Mouse (Mus musculus) ovary, postnatal 36 days (tissue): ENCODE measurements around the gene Pard3.

Experiments
- DNase-seq: peaks from one replicate; pipeline ENCODE4 v3.0.0; 2022; ENCODE audit warnings: low spot score, mixed read lengths

The Pard3 gene

DNA sequence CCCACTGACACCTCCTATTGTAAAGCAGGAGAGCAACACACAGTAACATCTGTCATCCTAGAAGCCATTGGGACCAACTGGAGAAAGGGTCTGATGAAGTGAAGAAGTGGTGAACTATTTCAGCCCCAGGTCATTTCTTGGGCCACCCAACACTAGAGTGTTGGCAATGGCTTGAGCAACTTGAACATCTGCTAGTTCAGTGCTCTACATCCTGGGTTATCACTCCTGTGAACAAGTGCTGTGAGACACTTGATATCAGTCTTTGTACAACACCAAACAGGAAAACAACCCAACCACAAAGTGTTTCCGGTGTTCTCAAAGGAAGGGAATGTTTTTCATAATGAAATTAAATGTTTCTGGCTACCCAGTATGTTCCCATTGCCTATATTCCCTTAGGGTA lies 438.1 kb downstream of the Pard3 start:
- DNase-seq: no peak

DNA sequence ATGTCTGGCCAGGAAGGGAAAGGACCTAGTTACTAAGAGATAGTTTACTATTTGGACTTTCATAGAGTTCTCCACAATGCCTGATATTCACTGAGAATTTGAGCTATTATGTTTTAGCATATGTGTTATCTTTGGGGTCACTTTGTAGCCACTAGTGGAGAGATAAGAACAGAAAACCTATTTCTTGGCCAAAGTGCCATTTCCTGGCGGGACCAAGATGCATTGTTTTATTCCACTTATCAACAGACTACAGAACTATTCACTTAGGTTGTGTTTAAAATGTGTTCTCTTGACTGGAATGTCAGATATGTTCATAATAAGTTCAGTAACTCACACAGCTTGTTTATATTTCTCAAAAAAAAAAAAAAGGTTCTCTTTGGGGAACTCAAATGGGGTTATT lies 441.6 kb downstream of the Pard3 start:
- no peak for DNase-seq

DNA sequence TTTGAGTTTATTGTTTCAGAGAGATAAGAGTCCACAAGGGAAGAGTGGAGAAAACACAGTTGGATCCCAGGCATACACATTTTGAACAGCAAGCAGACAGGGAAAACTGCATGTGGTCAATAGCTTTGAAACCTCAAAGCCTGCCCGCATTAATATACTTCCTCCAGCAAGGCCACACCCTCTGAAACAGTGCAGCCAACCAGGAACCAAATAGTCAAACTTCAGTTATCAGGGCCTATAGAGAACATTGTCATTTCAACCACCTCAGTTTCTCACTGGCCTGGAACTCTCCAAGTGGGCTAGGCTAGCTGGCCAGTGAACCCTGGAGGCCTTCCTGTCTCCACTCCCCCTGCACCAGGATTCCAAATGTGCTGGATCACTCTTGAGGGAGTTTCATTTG lies 442.6 kb downstream of the Pard3 start:
- DNase-seq: no peak

DNA sequence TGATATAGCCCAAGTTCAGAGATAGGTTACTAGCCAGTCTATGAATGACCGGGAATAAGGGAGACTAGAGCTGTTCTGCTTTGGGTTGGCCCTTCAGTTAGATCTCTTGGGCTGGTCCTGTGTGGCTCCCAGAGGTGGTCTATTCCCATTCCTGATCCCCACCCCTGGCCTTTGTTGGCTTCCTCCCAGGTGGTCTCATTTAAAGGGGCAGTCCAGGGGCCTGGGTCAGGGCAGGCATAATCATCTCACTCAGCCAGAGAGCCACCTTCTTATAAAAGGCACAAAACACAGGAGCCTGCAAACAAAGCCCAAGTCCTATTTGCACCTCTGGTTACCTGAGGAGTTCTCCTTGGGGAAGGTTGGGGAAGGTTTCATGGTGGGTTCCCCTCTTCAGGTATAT lies 447.6 kb downstream of the Pard3 start:
- no peak for DNase-seq

DNA sequence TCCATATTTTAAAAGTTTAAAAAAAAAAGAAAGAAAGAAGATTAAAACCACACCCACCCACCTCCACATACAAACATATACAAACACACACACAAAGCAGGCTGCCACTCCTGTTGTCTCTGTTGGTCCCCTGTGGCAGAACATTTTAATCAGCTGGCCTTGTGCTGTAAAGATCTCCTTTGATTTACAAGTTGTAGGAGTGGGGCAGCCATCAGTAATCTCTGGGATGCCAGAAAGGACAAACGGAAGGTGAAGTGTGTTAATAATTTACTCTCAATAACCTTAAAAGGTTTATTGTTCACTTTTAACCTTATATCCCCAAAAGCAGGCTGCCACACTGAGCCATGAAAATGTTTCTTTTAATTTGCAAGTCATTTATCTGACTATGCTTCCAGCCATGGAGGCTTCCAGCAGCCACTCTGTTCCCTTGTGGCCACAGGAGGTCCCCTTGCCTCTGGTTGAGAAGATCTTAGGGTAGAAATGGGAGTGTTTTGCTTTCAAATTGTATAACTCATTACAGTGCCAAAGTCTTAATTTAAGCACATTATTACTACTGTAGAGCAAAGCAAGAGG lies 448.4 kb downstream of the Pard3 start:
- DNase-seq: no peak

DNA sequence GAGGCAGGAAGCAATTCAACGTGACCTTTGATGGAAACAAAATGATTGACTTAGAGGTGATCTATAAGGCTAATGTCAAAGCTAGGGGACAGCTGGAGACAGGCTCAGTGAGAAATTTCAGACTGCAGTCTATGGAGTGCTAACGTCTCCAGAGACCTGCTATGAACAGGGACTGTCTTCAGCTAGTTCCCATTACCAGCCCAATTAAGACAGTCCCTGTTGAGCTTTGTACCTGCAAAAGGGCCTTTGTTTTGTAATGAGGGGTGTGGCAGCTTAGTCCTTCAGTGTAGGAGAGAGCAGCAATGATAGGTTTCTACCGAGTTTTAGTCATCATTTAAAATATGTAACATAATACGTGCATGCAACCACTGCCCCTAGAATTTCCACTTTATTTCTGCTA lies 448.9 kb downstream of the Pard3 start:
- DNase-seq: no peak

DNA sequence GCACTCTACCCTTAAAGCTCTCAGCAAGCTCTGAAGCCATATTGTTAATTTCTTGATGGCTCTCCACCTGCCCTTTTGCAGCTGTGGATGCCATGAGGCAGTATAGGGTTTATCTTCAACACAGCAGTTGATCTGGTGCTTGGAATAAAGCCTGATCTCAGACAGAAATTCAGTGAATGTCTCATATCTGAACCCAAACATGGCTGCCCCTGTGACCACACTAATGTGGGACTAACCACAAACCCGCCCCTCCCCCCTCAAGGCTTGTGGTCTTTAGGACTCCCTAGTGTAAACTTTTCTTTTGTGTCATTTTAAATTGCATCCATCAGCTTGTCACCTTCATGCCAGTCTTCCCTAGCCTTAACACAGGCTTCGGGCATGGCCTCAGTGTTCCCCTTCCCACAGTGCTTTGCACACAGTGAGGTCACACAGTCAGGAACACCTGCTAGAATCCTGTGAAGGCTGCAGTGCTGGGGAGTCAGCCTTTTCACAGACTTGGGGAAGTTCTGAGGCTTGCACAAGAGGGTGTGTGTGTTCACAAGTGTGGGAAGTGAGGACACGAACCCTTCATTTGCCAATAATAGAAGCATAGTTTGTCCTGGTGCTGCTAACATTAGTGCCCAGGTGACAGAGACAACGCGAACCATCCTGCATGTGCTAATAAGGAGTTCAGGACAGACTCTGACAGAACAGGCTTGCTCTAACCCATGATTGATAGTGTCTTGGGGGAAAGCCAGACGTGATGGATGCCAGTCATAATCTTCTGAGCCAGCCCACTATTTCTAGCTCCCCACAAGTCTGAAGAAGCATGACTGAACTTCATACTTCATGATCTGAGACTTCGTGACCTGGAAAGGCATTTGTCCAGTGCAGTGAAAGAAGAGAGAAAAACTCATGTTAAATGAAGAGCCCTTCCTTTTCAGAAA lies 451.4 kb downstream of the Pard3 start:
- DNase-seq: no peak

DNA sequence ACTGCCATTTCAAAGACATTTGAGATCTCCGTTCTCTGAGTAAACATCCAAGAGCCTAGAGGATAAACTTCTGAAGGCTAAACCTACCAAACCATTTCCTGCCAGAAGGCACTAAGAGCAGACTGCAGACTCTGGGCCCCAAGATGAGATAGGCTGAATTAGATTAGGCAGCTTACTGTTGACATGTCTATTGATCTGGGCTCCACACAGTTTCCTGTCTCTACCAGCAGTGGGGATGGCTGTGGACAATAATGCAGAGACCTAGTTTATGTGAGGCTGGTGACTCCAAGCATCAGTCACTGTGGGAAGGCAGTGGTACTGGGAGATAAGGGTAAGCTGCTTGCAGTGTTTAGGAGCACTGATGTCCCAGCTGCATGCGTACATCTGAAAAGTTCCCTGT lies 452.4 kb downstream of the Pard3 start:
- no peak for DNase-seq

DNA sequence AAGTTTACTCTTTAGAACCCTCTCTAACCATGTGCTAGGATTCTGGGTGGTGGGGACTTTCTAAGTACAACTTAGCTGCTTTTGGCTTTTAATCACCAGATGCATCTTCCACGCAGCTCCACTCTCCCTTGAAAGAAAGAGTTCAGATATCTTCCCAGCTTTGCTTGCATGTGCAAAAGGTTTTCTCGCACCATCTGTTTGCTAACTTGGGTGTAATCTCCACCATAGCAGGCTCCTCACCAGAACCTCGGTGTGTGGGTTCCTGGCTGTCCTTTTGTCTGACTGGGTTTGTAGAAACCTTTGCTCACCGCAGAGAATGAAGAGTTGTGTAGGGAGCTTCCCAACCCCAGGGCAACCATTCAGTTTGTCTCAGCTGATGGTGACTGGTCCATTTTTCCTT lies 462.0 kb downstream of the Pard3 start:
- no peak for DNase-seq

DNA sequence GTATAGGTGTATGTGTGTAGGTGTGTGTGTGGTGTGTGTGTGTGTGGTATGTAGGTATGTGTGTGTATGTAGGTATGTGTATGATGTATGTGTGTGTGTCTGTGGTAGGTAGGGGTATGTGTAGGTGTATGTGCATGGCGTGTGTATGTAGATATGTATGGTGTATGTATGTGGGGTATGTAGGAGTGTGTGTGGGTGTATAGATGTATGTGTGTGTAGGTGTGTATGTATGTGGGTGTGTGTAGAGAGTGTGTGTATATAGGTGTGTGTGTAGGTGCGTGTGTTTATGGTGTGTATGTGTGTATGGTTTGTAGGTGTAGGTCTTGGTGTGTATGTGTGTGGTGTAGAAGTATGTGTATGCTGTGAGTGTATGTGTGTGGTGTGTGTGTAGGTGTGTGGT lies 464.6 kb downstream of the Pard3 start:
- DNase-seq: no peak

DNA sequence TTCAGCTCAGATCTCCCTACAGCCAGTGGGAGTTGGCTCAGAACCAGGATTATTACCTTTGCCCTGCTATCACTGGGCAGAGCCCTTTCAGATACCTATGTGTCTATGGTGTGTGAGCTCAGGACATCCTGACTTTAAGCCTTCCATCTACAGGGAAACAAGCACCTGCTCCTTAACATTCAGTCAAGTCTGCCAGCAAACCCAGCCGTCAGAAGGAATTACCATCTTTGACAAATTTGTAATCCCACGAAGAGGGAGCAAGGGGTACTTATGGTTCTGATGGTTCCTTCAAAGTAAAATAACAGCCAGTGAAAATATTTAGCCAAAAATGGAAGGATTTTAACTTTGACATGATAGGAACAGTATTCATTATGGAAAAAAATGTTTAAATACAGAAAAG lies 466.1 kb downstream of the Pard3 start:
- no peak for DNase-seq

DNA sequence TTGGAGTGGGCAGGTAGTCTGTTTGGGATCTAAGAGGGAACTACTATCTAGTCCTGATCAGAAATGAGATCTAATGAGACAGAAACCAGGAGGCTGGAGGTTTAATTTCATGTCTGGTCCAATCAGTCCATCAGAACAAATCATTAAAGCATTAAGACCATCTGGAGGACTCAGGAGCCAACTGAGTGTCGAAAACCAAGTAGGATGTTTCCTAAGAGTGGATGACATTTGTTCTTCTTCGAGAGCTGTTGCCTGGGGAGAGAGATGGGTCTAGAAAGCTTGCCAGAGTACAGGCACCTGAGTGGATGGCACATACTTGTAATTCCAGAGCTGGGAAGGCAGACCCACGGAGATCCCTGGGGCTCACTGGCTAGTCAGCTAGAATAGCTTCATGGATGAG lies 468.2 kb downstream of the Pard3 start:
- DNase-seq: no peak

DNA sequence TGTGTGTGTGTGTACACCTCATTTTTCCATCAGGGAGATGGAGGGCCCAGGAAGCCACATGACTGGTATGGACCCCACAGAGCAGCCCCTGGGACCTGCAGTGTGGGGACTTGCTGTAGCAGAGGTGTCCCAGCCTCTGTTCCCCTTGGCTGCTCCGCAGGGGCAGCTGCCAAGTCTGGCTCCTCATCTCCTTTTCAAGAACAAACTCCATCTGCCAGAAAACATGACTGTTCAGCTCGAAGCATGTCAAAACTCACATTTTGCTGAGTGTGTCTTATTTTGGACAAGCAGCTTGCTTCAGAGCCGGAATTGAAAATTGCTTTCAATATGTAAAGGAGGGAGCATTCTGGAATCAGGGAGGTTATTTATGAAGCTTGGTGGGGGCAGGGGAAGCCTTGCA lies 471.1 kb downstream of the Pard3 start:
- no peak for DNase-seq

DNA sequence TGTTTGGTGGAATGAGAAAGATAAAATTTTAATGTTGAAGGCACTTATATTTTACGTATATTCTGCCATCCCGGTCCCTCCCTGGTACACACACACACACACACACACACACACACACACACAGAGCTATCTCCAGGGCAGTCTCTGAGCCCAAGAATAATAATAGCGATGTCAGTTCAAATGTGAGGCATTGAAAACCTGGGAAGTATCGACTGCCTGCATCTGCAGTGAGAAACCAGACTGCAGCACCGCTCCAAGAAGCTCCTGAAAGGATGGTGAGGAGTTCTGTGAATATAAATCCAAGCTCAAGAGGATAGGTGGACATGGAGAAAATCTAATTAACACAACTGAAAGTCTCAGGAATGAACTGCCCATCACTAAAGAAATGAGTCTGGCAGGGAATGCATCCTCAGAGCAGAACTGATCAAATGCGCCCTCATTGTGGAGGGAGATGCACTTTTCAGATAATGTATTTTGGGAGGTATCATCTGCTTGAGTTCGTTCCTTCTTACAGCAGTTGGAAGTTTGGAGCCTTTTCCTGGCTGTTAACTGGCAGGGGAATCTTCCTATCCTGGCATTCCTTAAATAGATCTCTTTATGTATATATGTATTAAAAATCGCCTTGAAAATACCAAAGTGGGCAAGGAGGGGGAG lies 471.6 kb downstream of the Pard3 start:
- no peak for DNase-seq

DNA sequence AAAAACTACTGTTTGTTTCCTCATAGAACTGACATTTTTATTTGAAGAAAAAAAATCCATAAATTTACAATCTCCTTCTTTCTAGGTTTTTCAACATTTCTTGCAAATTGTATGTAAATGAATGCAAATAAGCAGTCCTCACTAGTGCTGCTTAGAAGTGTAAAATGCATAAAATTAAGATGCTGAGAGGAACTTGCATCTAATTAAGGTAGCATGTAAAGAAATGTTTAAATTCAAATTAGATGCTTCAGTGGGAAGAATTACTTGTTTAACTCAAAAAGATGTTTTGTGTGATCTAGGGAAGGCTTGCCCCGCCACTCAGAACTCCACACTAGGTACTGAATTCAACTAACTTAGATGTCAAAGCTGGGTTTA lies 472.1 kb downstream of the Pard3 start:
- no peak for DNase-seq

DNA sequence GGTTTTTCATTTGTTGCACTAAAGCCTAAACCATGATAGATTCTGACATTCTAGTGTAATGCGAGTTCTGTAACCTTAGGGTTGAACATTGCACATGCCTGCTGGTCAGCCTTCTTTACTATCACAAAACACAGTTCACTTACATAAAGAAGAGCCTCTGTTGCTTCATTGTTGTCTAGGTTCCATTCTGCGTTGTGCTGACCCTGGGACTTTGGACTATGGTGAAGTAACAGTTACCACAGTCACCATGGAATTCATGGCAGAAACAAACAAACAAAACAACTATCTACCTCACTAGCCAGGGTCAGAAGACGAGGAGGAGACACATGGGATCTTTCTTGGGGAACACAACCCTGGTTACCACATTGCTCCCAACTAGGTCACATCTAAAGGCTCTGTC lies 476.1 kb downstream of the Pard3 start:
- no peak for DNase-seq

DNA sequence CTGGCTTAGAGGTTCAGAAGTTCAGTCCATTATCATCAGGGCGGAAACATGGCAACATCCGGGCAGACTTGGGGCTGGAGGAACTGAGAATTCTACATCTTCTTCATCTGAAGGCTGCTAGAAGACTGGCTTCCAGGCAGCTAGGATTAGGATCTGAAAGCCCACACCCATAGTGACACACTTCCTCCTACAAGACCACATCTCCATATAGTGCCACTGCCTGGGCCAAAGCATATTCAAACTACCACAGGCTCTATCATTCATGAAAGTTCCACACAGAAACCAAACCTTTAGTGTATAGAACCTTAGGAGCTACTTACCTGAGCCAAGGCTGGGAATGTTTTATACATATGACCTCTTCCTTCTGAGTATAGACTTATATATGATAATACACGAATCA lies 476.6 kb downstream of the Pard3 start:
- no peak for DNase-seq

DNA sequence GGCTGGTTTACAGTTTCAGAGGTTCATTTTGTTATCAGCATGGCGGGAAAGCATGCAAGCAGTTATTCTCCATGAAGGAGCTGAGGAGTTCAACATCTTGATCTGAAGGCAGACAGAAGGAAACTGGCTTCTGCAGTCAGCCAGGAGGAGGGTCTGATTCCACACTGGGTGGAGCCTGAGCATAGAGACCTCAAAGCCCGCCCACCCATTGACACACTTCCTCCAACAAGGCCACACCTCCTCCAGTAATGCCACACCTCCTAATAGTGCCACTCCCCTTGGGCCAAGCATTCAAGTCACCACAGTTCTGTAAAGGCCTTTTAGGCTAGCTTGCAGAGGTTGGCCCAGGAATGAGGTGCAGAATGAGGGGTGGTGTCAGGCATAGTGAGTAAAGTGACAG lies 478.5 kb downstream of the Pard3 start:
- no peak for DNase-seq

DNA sequence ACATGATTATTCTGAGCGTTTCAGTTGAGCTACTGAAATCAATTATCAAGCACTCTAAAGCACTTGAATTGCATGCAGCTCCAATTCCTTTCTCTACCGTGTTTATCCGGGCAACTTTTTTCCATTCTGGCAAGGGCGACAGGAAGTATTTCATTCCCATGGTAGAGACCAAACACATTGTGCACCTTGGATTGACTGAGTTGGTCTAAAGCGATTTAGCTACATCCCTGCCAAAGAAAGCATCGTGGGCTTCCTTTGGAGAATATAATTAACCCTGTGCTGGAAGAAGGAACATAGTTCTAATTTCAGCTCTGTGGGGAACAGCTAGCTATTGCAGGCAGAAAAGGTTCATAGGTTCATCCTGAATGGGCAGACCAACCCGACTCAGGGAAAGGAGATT lies 480.0 kb downstream of the Pard3 start:
- no peak for DNase-seq

DNA sequence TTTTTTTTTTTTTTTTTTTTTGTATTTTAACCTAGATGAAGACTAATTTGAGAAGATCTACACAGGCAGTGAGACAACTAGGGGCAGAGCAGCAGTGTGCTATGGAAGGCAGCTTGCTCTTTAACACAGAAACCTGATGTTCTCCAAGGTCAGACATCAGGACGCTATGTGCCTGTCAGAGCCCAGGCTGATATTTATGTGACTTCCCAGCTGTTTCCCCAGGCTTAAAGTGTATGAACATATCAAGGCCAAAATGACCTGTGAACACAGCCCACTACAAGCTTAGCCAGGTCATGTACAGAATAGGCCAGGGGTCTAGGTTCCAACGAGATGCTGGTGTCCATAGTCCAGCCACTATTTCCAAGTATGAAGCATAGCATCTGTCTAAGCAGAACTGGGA lies 482.5 kb downstream of the Pard3 start:
- DNase-seq: no peak

DNA sequence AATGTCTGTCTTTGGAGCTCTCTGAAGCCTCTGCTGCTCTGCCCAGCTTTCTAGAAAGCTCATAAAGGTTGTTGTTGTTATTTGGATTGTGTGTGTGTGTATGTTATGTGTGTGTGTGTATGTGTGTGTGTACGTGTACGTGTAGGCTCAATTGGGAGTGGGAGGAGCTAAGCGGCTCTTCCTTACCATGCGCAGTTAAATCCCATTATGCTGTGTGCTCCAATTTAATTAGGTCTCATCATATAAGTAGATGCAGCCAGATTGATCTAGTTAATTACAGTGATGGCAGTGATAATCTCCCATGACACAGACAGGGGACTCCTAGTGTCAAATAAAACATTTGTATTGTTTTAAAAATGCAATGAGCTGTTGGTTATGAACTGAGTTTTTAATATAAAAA lies 487.2 kb downstream of the Pard3 start:
- DNase-seq: no peak

DNA sequence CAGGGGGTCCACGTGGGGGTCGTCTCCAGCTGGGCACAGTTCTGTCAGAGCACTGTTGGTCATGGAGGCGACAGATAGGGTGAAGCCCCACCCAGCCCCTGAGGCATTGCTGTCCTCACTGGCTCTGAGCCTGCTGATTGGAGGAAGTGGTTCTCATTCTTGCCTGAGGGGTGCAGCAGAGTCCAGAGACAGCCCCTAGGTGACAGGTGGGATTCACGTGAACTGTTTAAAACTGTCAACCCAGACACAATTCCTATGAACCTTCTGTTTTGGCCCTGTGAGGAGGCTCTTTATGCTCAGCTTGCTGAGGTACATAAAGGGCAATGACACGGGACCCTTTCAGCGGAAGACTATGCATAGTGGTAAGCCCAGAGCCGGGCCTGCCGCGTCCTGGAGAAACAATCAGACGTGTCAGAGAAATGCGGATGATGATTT lies 488.5 kb downstream of the Pard3 start:
- DNase-seq: no peak

DNA sequence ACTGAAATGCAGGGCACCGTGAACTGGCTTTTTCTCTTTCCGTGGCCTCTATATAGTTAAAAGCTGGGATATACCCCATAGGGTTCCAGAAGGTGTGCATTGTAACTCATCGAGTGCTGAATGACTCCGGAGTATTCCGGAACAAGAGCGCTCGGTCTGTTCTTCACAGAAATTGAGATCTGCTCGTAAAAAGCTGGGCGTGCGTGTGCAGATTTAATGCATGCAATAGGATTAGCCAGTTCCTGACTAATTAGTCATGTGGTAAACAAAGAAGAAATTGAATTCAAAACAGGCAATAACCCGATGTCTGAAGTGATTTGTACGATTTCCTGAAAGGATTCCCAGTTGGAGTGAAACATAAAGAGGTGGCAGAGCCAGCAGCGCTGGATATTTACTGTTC lies 489.1 kb downstream of the Pard3 start:
- no peak for DNase-seq
